Mouse (Mus musculus): Measurements from ENCODE around the gene Olfr1402. TPM values are rescaled to one million over a fixed set of nuclear protein-coding genes. Genes with fewer than 3 reads are reported as not detected.

The Olfr1402 gene
- not detected for total RNA-seq (2023)

DNA sequence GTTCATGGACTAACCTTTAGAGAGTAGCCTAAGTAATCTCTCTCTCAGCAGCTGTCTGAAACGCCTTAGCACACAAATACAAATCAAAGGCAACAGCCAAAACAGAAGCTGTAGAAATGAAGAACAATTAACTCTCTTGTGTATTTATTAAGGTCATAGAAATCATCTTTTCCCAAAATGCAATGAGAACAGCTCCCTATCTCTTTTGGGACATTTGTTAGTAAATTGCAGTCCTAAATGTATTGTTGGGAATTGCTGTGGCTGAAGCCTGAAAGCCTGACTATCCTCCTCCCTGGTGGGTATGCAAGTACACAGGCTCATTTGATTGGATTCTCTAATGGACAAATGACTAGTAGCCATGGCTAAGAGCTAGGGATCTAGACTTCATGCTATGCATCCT lies at the start of gene Olfr1402:
Olfr1402 (minus strand) TSS at position 101 of the 400 bp plus-strand sequence.

Other genes with a start within 250 kb of the Olfr1402 start
- 43.7 TPM for gene Bcl9, start 124.1 kb downstream of the Olfr1402 start, total RNA-seq (2023)
- gene Chd1l, start 188.2 kb upstream of the Olfr1402 start, total RNA-seq (2023) = 35.2 TPM
- 9.8 TPM for gene Fmo5, start 206.8 kb upstream of the Olfr1402 start, total RNA-seq (2023)
- 4.7 TPM for gene Prkab2, start 236.2 kb upstream of the Olfr1402 start, total RNA-seq (2023)